Mouse (Mus musculus): ENCODE measurements around the gene Pcdh15.

DNA sequence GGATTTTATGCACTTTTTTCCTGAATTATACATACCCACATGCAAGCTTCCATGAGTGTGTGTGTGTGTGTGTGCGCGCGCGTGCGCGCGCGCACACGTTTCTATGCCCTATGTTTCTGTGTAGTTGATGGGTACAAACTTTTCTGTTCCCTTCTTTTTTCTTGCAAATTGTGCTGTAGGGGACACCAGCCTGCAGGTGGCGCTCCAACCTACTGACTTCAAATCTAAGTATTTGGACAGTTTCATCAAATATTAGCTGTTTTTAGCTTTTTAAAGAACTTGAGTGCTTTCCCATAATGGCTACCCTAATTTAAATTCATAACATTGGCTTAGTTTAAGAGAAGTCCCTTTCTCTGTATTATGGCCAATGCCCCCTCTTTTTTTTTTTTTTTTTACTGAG is 453.7 kb downstream of the Pcdh15 start:
- TF ChIP-seq USF1 (IDR thresholded peaks at IDR 0.05; ENCODE audit: low read depth) (no peak), SRF (IDR thresholded peaks at IDR 0.05; ENCODE audit: control insufficient read depth, insufficient read length, low read depth) (no peak)
